Mouse (Mus musculus) heart, postnatal 14 days (tissue): ENCODE data around the gene Obscn. TPM values are rescaled to one million over a fixed set of nuclear protein-coding genes. Genes with fewer than 3 reads are reported as not detected.
A peak's percentile ranks its signal among the peaks of the same experiment; 100 is the strongest.
"Not testable (repeated sequence)": the region's sequence is repeated elsewhere in the genome, so short reads cannot be mapped to it uniquely, and the experiment has no call there.

Experiments
- DNase-seq, 2 experiments: peaks; one replicate each; pipeline ENCODE4 v3.0.0; 2021 to 2022
- intact Hi-C: fragments of 180-260 bp; cut with DNase I; formaldehyde crosslinking; loops from one replicate; pipeline ENCODE4 v1.15.1; 2025
- total RNA-seq, 2 experiments: library from RNA; stranded (reverse); gene quantifications; 2 replicates each; pipeline ENCODE4 v1.2.3; 2021

The Obscn gene
- total RNA-seq, 2 experiments from 2014 or later, result 506 to 513 TPM

GRCm38 (mm10) chr11:58967346-58967745 is 168.9 kb downstream of the Obscn start:
- peak in 1 of 2 experiments; percentile 57 for DNase-seq
- intact Hi-C loops, result no loop called here

GRCm38 (mm10) chr11:58965001-58965760 is 171.0 kb downstream of the Obscn start:
- intact Hi-C loops, result no loop called here
- DNase-seq, result no peak

GRCm38 (mm10) chr11:58964216-58964615 is 172.0 kb downstream of the Obscn start:
- DNase-seq, result no peak
- intact Hi-C loops, result no loop called here

- DNase-seq, result peak in 1 of 2 experiments; percentile 39
- intact Hi-C loops, result no loop called here
Observed at GRCm38 (mm10) chr11:58963543-58963942, 172.7 kb downstream of the Obscn start.

- DNase-seq, result no peak
- intact Hi-C loops, result no loop called here
Observed at GRCm38 (mm10) chr11:58961364-58962177, 174.6 kb downstream of the Obscn start.

GRCm38 (mm10) chr11:58959921-58960465 is 176.2 kb downstream of the Obscn start:
- intact Hi-C loops, result loop anchor here (5.0 to 10.0 kb wide), 2 partner anchors 222 to 265 kb away; partner anchors contain the start of genes Arf1 and Gjc2
- DNase-seq, result peak; percentile 71 to 76

- DNase-seq, result no peak
- intact Hi-C loops, result loop anchor here (5.0 to 10.0 kb wide), 2 partner anchors 223 to 265 kb away; partner anchors contain the start of genes Arf1 and Gjc2
Observed at GRCm38 (mm10) chr11:58959186-58959825, 176.9 kb downstream of the Obscn start.

- intact Hi-C loops, result loop anchor here (5.0 to 10.0 kb wide), 2 partner anchors 224 to 266 kb away; partner anchors contain the start of genes Arf1 and Gjc2
- DNase-seq, result no peak
Observed at GRCm38 (mm10) chr11:58958536-58958935, 177.7 kb downstream of the Obscn start.

- no peak for DNase-seq
- intact Hi-C loops, result loop anchor here (5.0 to 10.0 kb wide), 2 partner anchors 225 to 267 kb away; partner anchors contain the start of genes Arf1 and Gjc2
Observed at GRCm38 (mm10) chr11:58957226-58957914, 178.8 kb downstream of the Obscn start.

GRCm38 (mm10) chr11:58955868-58956257 is 180.3 kb downstream of the Obscn start:
- no peak for DNase-seq
- intact Hi-C loops, result loop anchor here (5.0 to 10.0 kb wide), 2 partner anchors 226 to 269 kb away; partner anchors contain the start of genes Arf1 and Gjc2

GRCm38 (mm10) chr11:58955143-58955867 is 180.9 kb downstream of the Obscn start:
- intact Hi-C loops, result loop anchor here (5.0 to 10.0 kb wide), 2 partner anchors 227 to 269 kb away; partner anchors contain the start of genes Arf1 and Gjc2
- no peak for DNase-seq

GRCm38 (mm10) chr11:58954420-58955142 is 181.6 kb downstream of the Obscn start, which contains the start of the genes Hist3h2a and Trim17:
Hist3h2a (plus strand) TSS chr11:58954685.
Trim17 (plus strand) TSS chr11:58954685.
- DNase-seq, result peak; percentile 81 to 86
- intact Hi-C loops, result loop anchor here (5.0 to 10.0 kb wide), 2 partner anchors 228 to 270 kb away; partner anchors contain the start of genes Arf1 and Gjc2

- intact Hi-C loops, result loop anchor here (10.0 kb wide), 1 partner anchor 271 kb away; the partner anchor contains the start of gene Arf1
- DNase-seq, result not testable (repeated sequence)
Observed at GRCm38 (mm10) chr11:58954170-58954419, 182.1 kb downstream of the Obscn start.

GRCm38 (mm10) chr11:58953351-58954169 is 182.6 kb downstream of the Obscn start:
- intact Hi-C loops, result loop anchor here (10.0 kb wide), 1 partner anchor 271 kb away; the partner anchor contains the start of gene Arf1
- DNase-seq, result peak in 1 of 2 experiments; percentile 29

- intact Hi-C loops, result loop anchor here (10.0 kb wide), 1 partner anchor 274 kb away; the partner anchor contains the start of gene Arf1
- no peak for DNase-seq
Observed at GRCm38 (mm10) chr11:58951210-58951609, 185.0 kb downstream of the Obscn start.

- no peak for DNase-seq
- intact Hi-C loops, result loop anchor here (10.0 kb wide), 1 partner anchor 275 kb away; the partner anchor contains the start of gene Arf1
Observed at GRCm38 (mm10) chr11:58949480-58950431, 186.4 kb downstream of the Obscn start.
